Mouse (Mus musculus): ENCODE measurements around the gene Jmjd8.

- TF ChIP-seq CTCF (IDR thresholded peaks at IDR 0.05; ENCODE audit: borderline replicate concordance, insufficient read depth, low read length) (no peak), POLR2A (IDR thresholded peaks at IDR 0.05; ENCODE audit: low read depth, low read length) (no peak)
Observed at GRCm38 (mm10) chr17:25809606-25810340, 18.9 kb upstream of the Jmjd8 start.

All from embryonic fibroblast, embryonic 13.5 days (primary cell).